Mouse (Mus musculus) small intestine, adult 2 months (tissue): ENCODE results near the gene Trim61. TPM values are rescaled to one million over a fixed set of nuclear protein-coding genes. Genes with fewer than 3 reads are reported as not detected.

Experiments
- H3K27ac ChIP-seq: fragments of 200-500 bp; 2 replicates; pipeline ENCODE4 v1.5.1; 2012; ENCODE audit warnings: low read depth, low read length, control low read depth, inconsistent platforms; ENCODE audit not compliant: insufficient read depth
- H3K27me3 ChIP-seq: fragments of 200-500 bp; 2 replicates; pipeline ENCODE4 v1.6.1; 2012; ENCODE audit warnings: mild to moderate bottlenecking, moderate library complexity, low read length, inconsistent platforms; ENCODE audit not compliant: control insufficient read depth, insufficient read depth
- H3K36me3 ChIP-seq: fragments of 200-500 bp; 2 replicates; pipeline ENCODE4 v1.6.1; 2012; ENCODE audit warnings: mild to moderate bottlenecking, low read length, control low read depth, inconsistent platforms; ENCODE audit not compliant: control insufficient read depth, insufficient read depth
- H3K4me1 ChIP-seq: fragments of 200-500 bp; 2 replicates; pipeline ENCODE4 v1.6.1; 2012; ENCODE audit warnings: low read length, inconsistent platforms, mixed read lengths; ENCODE audit not compliant: control insufficient read depth, insufficient read depth, insufficient read length
- H3K4me3 ChIP-seq: fragments of 200-500 bp; 2 replicates; pipeline ENCODE4 v1.5.1; 2012; ENCODE audit warnings: low read depth, mild to moderate bottlenecking, control low read depth, inconsistent platforms, low read length, moderate library complexity
- CTCF ChIP-seq: fragments of 200-500 bp; IDR thresholded peaks from 2 replicates; pipeline ENCODE4 v1.5.1; 2012; ENCODE audit warnings: low read depth, mild to moderate bottlenecking, control low read depth, inconsistent platforms, low read length, moderate library complexity, mixed read lengths; ENCODE audit not compliant: insufficient replicate concordance, insufficient read length; ENCODE audit errors: extremely low read depth
- POLR2A ChIP-seq: fragments of 200-500 bp; IDR thresholded peaks from 2 replicates; pipeline ENCODE4 v1.6.1; 2012; ENCODE audit warnings: low read depth, mild to moderate bottlenecking, control low read depth, inconsistent platforms, low read length, moderate library complexity
- WGBS: fragments of 180-500 bp; shearing (Covaris S2); methylation state at CpG from one replicate; pipeline ENCODE4 v1.1.7; 2018; 5-methylcytosine and 5-hydroxymethylcytosine counted together
- polyA plus RNA-seq: library from polyadenylated mRNA; depleted of rRNA; stranded (reverse); fragments of >200 nt; gene quantifications from 2 replicates; pipeline ENCODE4 v1.2.3, GENCODE M21; 2012; rRNA removed

Trim61 gene
- polyA plus RNA-seq, result not detected in 2 replicates

GRCm38 (mm10) chr8:65018423-65018822 is at the start of gene Trim61, which contains the start of gene Trim60:
TSS of gene Trim61 (minus strand) at chr8:65018523.
TSS of gene Trim60 (minus strand) at chr8:65018584.
- H3K4me3 ChIP-seq, result no peak within 1 kb of the TSS
- TF ChIP-seq CTCF, result no peak
- no peak for TF ChIP-seq POLR2A
- 85% methylated on average over 8 of the region's 8 CpGs for WGBS
- H3K4me1 ChIP-seq, result no peaks in the 10 kb centered on the region
- no peaks in the 10 kb centered on the region for H3K36me3 ChIP-seq
- H3K27ac ChIP-seq, result no peak within 1 kb of the TSS
- H3K27me3 ChIP-seq, result no peaks in the 10 kb centered on the region; the same call in 1 of the 2 replicates

GRCm38 (mm10) chr8:65067694-65068472 is 49.6 kb upstream of the Trim61 start:
- no peak overlapping the region for H3K27ac ChIP-seq
- 48% methylated on average over 10 of the region's 10 CpGs for WGBS
- no peaks in the 10 kb centered on the region for H3K27me3 ChIP-seq
- H3K4me3 ChIP-seq, result no peak overlapping the region
- H3K4me1 ChIP-seq, result no peaks in the 10 kb centered on the region
- TF ChIP-seq POLR2A, result no peak
- TF ChIP-seq CTCF, result no peak
- H3K36me3 ChIP-seq, result no peaks in the 10 kb centered on the region

GRCm38 (mm10) chr8:65067031-65067430 is 48.7 kb upstream of the Trim61 start:
- no peak for TF ChIP-seq POLR2A
- no peak for TF ChIP-seq CTCF
- no peaks in the 10 kb centered on the region for H3K4me1 ChIP-seq
- H3K36me3 ChIP-seq, result no peaks in the 10 kb centered on the region
- 92% methylated on average over 4 of the region's 4 CpGs for WGBS
- no peak overlapping the region for H3K27ac ChIP-seq
- no peak overlapping the region for H3K4me3 ChIP-seq
- H3K27me3 ChIP-seq, result no peaks in the 10 kb centered on the region

GRCm38 (mm10) chr8:65065622-65066021 is 47.3 kb upstream of the Trim61 start:
- Histone ChIP-seq H3K4me3 (no peak overlapping the region), H3K27me3 (no peaks in the 10 kb centered on the region), H3K4me1 (no peaks in the 10 kb centered on the region), H3K27ac (no peak overlapping the region), H3K36me3 (no peaks in the 10 kb centered on the region)
- no peak for TF ChIP-seq POLR2A
- no peak for TF ChIP-seq CTCF
- 93% methylated on average over 3 of the region's 3 CpGs for WGBS

GRCm38 (mm10) chr8:65064071-65064470 is 45.7 kb upstream of the Trim61 start:
- no peaks in the 10 kb centered on the region for H3K27me3 ChIP-seq
- no peaks in the 10 kb centered on the region for H3K4me1 ChIP-seq
- no peaks in the 10 kb centered on the region for H3K36me3 ChIP-seq
- TF ChIP-seq CTCF, result no peak
- no peak for TF ChIP-seq POLR2A
- 62% methylated on average over 2 of the region's 2 CpGs for WGBS
- no peak overlapping the region for H3K4me3 ChIP-seq
- H3K27ac ChIP-seq, result no peak overlapping the region

- no peaks in the 10 kb centered on the region for H3K4me1 ChIP-seq
- 70% methylated on average over 4 of the region's 4 CpGs for WGBS
- no peak overlapping the region for H3K27ac ChIP-seq
- no peaks in the 10 kb centered on the region for H3K36me3 ChIP-seq
- TF ChIP-seq CTCF (no peak), POLR2A (no peak)
- no peak overlapping the region for H3K4me3 ChIP-seq
- H3K27me3 ChIP-seq, result no peaks in the 10 kb centered on the region
Measured at GRCm38 (mm10) chr8:65062195-65062594, 43.9 kb upstream of the Trim61 start.

GRCm38 (mm10) chr8:65056722-65057121 is 38.4 kb upstream of the Trim61 start:
- no peaks in the 10 kb centered on the region for H3K27me3 ChIP-seq
- TF ChIP-seq CTCF, result no peak
- no peak for TF ChIP-seq POLR2A
- 92% methylated on average over 4 of the region's 4 CpGs for WGBS

More at GRCm38 (mm10) chr8:65056722-65057121, 38.4 kb upstream of the Trim61 start:
- Histone ChIP-seq H3K4me1 (no peaks in the 10 kb centered on the region), H3K27ac (no peak overlapping the region), H3K36me3 (no peaks in the 10 kb centered on the region), H3K4me3 (no peak overlapping the region)
